Mouse (Mus musculus) urinary bladder, postnatal 10 days (tissue): Measurements from ENCODE around the gene Ppp1r3e.

Experiments used
- DNase-seq: peaks from one replicate; pipeline ENCODE4 v3.0.0; 2022; ENCODE audit warnings: low spot score

Ppp1r3e gene

GRCm38 (mm10) chr14:54877048-54877715 lies at the start of gene Ppp1r3e:
Gene Ppp1r3e, minus strand, starts transcription at chr14:54877550.
- DNase-seq = no peak

DNA sequence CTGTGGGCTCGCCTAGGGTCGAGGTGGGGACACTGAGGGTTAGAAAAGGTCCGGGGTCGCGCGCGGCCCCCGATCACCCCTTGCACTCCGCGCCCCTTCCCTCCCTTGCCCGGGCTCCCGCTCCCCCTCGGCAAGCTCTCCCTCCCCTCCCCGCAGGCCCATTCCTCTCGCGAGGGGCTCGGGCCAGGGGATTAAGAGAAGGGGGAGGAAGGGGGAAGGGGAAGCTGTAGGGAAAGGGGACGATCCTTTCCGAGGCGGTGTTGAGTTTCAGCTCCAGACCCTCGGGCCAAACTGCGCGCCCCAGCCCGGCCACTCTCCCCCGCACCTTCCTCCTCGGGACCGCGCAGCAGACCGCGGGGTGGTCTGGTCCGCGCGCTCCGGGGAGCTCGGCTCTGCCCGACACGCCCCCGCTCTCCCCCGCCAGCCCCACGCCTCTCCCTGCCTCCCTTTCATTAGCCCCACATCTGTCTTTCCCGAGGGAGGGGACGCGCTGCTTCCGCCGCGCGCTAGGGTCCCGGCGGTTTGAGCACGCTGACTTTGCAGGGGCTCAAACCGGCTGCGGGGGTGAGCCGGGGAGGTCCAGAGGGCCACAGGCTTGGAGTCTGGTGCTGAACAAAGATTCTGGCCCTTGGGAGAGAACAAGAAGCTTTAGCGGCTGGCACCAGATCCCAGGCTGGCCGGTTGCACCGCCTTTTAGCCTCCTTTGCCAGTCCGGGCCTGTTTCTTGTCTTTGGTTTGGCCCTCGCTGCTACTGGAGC lies 49.2 kb upstream of the Ppp1r3e start:
- no peak for DNase-seq

DNA sequence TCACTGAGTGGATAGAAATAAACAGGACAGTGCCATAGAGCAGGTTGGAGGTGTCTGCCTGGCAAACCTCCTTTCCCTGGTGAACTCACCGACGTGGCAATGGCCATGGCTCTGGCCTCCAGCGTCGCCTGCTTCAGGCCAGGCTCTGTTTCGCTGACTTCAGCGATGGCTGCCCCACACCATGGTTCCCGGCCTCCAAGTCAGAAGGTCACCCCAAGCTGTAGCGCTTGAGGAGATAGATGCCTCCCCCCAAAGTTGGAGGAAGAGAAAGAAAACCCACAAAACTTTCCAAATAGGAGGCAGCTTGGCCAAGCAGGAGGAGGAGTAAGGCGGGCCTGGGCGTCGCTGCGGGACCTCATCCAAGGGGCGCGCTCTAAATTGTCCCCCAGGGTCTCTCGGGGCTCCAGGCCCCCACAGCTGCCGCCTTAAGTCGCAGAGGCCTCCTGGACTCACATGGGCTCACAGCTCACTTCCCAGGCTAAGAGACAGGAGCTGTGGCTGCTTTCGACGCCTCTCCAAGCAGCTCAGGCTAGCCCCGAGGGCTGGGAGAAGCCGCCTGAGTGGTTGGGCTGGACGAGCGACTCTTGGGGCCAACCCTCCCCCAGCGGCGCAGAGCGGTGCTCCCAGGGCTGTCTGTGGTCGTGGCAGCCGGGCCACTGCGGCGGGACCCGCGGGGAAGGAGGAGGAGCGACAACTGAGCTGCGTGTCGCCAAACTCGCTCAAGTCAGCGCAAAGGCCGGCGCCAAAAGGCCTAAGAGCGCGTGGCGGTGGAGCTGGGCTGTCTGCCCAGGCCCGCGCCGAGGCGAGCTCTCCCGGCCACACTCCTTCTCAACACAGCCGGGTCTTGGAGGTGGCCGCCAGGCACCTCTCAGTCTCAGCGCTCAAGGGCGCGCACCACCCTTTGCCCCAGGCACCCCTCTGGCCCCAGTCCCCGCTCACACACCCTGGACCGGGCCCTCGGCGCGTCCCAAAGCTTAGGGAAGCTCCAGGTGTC lies 48.3 kb upstream of the Ppp1r3e start, which contains the start of gene Efs:
TSS of gene Efs (minus strand) at position 778 of the 994 bp plus-strand sequence.
- DNase-seq = peak; percentile 44

DNA sequence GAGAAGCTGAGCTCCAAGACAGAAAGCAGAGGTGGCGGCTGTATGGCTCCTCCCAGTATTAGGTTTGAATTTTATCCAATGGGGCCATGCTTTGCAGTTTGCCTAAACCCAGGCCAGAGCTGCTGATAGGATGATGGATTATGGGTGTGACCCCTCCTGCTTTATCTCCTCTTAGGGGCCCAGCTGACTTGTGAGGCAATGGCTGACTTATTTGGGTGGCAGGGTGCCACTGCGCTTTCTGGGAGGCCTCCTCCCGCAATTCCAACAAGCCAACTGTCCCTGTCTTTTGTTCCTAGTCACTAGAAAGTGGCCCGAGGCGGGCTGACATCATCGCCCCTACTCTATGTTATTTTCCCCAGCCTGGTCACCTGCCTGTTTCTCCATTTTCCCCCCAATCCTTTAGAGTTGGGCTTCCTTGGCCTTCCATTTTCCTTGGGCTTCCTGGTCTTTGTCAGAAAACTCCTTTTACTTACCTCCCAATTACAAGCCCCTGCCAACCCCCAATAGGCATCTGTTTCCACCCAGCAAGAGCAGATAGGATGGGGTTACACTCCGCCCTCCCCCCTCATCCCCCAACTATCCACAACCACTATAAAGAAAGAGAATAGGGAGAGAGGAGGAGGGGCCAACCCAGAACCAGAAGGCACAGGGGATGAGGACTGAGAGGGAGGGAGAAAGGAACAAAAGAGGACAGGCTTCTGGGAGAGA lies 47.4 kb upstream of the Ppp1r3e start:
- no peak for DNase-seq

DNA sequence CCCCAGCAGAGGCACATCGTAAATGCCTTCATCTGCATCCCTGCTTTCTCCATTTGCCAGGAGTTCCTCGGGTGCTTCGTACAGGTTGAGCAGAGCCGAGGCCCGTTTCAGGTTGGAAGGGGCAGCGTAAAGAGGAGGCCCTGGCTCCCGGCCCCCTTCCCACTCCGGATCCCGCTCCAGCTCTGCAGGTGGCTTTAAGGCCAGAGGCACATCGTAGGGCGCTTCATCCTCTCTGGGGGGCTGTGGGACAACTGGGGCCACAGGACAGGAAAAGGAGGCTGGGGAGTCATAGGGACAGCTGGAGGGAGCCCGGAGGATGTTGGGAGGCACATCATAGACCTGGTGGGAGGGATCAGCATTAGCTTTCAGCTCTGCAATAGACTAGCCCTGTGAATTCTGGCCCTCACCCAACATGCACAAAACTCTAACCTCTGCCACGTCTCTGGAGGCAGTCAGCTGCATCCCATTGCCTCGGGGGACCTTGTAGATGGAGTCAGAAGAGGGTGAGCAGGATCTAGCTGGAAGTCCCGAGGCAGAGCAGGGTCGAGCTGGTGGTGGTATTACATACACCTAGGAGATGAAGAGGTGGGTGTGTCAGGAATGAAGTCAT lies 42.8 kb upstream of the Ppp1r3e start:
- DNase-seq = no peak

- no peak for DNase-seq
These were observed 36.0 kb upstream of the Ppp1r3e start for GRCm38 (mm10) chr14:54913343-54913742.

GRCm38 (mm10) chr14:54912886-54913285 lies 35.5 kb upstream of the Ppp1r3e start, which contains the start of gene Slc22a17:
Gene Slc22a17, minus strand, starts transcription at chr14:54913132.
- no peak for DNase-seq

- DNase-seq = no peak
These were observed 34.9 kb upstream of the Ppp1r3e start for GRCm38 (mm10) chr14:54912109-54912850.

DNA sequence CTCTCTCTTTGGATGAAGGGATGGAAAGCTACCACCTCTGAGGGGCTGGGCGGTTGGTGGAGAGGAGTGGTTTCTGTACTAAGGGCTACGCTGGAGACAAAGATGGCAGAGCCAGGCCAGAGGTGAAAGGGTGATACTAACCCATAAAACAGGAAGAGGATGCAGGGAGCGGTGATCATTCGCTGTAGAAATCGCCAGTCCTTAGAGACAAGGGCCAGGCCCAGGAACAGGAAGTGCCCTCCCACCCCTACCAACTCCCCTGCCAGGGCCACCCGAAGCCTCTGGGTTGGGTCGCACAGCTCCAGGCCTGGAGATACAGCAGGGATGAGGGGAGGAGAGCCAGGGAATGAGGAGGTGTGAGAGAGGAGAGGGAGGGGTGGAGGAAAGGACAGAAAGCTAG lies 31.3 kb upstream of the Ppp1r3e start:
- DNase-seq = no peak

DNA sequence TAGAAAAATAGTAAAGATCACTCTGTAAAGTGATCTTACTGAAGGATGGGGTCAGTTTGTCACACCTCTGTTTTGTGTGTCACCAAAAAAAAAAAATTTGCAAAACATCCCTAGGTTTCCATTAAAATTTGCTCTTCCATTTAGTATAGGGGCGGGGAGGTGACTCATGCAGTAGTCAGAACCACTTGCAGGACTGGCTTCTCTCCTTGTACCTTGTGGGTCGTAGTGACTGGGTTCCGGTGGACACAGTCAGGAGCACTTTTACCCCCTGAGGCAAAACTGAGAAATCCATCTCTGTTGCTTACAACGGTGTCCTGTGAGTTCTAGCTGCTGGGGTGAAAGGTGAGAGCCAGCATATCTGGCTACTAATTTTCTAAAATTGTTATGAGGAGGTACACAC lies 26.3 kb upstream of the Ppp1r3e start:
- no peak for DNase-seq

- no peak for DNase-seq
These were observed 23.0 kb upstream of the Ppp1r3e start for GRCm38 (mm10) chr14:54900383-54900782.

DNA sequence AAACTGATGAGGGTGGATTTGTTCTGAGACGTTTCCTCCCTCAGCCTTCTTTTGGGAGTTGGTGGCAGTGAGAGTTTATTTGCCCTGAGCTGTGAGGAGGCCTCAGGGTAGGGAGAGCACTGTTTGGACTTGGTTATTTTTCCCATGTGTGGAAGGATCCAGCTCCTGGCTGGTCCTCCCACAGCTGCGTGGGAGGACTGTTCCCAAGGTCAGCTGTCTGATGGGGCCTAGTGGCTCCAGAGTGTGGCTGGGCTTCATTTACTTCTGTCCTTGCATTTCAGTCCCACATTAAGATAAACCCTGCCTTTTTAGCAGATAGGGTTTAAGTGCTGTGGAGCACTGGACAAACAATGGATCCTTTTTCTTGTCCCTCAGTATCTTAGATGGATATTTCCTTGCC lies 20.1 kb upstream of the Ppp1r3e start:
- no peak for DNase-seq

DNA sequence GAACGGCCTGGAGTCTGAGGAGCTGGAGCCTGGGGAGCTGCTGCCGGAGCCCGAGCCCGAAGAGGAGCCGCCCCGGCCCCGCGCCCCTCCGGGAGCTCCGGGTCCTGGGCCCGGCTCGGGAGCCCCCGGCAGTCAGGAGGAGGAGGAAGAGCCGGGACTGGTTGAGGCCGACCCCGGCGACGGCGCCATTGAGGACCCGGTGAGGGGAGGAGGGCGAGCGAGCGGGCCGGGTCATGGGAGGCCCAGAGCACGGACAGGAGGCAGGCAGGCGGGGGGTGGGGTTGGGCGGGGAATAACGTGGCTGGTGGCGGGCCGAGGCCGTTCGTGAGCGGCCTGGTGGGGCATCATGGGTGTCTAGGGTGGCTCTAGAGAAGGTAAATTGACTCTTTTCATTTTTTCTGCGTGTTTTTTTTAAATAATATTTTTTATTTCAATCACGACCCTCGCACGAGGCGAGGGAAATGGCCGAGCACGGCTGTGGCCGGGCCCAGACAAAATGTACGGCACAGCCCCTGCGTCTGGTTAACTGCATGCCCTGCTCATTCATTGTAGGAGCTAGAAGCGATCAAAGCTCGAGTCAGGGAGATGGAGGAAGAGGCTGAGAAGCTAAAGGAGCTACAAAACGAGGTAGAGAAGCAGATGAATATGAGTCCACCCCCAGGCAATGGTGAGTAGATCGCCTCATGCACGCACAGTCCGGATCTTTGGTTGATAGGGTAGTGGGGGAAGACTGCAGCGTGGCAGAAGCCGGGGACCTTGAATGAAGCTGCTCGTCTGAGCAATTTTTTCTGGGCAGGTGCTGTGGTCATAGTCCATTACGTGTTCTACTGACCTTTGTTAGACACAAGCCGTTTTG lies 17.2 kb upstream of the Ppp1r3e start:
- no peak for DNase-seq

- peak; percentile 91 for DNase-seq
These were observed 16.4 kb upstream of the Ppp1r3e start for GRCm38 (mm10) chr14:54893651-54894181.

DNA sequence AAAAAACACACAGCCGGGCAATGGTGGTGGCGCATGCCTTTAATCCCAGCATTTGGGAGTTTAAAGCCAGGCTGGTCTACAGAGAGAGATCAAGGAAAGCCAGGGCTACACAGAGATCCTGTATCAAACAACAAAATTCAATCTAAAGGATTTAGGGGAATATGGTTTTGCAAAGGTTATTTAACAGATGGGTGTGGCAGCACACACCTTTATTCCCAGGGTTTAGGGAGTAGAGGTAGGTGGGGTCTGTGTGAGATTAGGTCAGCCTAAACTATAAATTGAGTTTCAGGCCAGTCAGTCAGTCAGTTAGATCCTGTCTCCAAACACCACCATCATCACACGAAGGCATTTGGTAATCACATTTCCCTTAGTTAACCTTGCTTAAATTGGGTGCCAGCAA lies 14.8 kb upstream of the Ppp1r3e start, which contains the start of gene Pabpn1:
TSS of gene Pabpn1 (plus strand) at position 301 of the 400 bp plus-strand sequence.
- no peak for DNase-seq

GRCm38 (mm10) chr14:54885309-54885708 lies 8.0 kb upstream of the Ppp1r3e start:
- DNase-seq = no peak

- DNase-seq = no peak
These were observed 6.8 kb upstream of the Ppp1r3e start for GRCm38 (mm10) chr14:54884022-54884712.
